Mouse (Mus musculus): Measurements from ENCODE around the gene Csf1.

Gene Csf1

DNA sequence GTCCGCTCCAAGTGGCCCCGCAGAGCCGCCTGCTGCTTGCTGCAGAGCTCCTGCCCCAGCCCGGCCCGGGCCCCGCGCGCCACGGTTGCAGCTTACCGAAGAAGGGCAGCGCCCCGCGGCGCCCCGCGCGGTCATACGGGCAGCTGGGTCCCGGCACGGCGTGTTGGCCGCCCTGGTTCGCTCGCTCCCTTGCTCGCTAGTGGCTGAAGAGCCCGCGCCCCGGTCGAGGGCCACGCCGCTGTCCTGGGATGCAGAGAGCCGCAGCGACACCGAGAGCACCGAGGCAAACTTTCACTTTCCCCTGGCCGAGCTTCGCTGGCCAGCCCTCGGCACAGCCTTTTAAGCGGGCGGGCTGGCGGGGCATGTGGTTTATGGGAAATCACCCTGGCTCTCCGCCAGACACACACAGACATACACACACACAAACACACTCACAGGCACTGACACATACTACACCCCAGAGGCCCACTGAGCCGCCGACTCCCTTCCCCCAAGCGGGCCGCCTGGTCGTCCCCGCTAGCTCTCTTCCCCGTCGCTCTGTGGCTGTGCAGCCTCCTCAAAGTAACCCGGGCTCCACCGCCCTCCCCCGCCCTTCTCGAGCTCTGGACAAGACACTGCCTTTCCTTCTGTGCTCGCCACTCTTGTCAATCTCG is at the start of gene Csf1:
Csf1 (minus strand) TSS at position 541 of the 653 bp plus-strand sequence.
- peak; percentile 81 for DNase-seq (ENCODE audit: extremely low spot score, low spot score)

DNA sequence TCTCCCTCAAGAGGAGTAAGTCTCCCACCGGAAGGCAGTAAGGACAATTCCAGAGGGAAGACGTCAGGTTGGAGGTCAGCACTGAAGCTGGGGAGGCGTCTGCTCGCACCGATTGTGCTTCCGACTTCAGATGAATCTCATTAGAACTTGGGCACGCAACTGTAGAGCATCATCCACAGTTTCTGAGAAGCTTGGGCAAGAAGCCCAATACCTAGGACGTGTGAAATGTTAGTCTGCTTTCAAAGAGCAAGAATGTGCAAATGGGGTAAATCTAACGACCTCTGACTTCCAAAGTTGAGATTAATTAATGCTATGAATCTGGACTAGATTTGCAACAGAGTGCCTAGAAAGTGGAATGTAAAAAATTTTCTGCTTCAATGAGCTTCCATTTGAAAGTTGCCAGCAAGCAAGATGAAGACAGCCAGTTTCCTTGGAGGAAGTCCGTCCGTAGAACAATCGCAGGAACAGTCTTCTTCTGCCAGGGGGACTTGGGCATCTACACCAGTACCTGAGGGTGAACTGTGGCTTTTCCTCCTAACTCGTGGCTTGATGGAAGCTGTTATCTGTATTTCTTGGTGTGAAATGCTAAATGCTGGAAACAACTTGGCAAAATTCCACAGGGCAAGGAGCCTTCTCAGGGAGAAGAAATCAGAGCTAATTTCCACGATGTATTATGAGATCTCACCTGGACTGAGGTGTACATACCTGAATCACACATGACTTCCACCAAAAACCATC is 47.9 kb upstream of the Csf1 start:
- no peak for DNase-seq (ENCODE audit: extremely low spot score, low spot score)

DNA sequence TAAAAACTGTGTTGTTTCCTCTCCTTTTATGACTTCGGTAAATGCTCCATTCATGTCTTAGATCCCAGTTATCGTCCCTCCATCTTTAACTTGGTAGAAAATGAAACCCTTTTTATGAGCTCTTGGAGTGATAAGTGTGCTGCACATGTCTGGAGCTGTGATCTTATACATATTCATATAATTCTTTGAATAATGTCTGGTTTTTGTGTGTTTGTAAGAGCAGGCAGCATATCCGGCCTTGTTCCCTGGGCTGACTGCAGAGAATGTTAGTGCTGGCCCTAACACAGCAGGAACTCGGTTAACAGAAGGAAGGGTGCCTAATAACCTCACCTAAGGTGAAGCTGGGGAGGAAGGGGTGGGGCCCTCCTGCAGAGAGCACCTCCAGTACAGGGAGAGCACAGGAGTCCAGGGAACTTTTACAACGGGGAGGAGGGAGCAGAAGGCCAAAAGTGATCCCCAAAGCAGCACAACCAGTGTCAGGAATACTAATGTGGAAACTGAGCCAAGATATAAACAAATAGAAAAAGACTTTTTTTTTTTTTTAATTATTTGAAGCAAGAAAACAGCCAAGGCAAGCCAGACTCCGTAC is 47.2 kb upstream of the Csf1 start:
- DNase-seq (ENCODE audit: extremely low spot score, low spot score): no peak

GRCm38 (mm10) chr3:107806916-107807315 is 46.6 kb upstream of the Csf1 start:
- DNase-seq (ENCODE audit: extremely low spot score, low spot score): no peak

DNA sequence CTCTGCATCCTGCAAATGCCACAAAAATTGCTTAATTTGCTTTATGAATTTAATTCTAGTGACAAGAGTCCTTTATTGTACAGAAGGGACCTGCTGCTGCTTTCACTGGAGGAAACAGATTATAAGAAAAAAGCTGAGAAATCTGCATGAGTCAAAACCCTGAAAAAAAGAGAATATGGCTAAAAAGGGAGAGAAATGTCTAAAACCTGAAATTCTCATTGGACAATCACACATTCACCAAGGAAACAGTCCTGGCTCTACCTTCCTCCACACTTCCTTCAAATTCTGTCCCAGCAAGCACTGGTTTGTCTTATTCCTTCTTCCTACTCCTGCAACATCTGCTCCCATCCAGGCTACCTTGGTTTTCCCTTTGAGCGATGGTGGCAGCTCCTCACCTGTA is 44.5 kb upstream of the Csf1 start:
- DNase-seq (ENCODE audit: extremely low spot score, low spot score): no peak

- DNase-seq (ENCODE audit: extremely low spot score, low spot score): no peak
Observed at GRCm38 (mm10) chr3:107802185-107802946, 42.1 kb upstream of the Csf1 start.

GRCm38 (mm10) chr3:107798946-107799345 is 38.7 kb upstream of the Csf1 start:
- no peak for DNase-seq (ENCODE audit: extremely low spot score, low spot score)

DNA sequence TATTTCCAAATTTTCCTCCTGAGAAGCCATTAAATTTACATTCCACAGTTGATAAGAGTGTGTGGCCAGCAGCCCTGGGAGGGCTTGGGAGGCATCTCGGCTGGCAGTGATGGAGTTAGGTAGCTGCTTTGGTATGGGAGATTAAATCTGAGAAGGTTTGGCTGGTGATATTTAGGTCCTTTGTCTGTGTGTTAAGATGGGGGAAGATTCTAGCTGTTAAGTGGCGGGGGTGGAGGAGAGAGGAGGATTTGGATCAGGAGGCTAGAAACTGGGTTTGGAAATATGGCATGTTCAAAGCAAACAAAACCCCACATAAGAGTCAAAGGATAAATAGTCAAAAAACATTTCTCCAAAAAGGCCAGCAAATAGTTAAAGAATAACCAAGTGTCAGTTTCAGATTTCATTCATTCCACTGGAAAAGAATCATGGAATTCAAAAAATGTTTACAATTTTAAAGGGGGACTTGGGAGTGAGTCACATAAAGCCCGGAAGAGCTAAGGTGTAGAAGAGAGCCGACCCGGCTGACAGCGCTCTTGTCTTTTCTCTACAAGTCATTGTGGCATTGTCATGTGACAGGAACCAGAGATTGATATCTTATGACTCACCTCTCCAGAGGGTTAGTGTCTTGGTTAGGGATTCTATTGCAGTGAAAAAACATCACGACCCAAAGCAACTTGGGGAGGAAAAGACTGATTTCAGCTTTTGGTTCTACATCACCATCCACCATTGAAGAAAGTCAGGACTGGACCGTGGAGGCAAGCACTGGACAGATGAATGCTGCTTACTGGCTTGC is 36.1 kb upstream of the Csf1 start:
- no peak for DNase-seq (ENCODE audit: extremely low spot score, low spot score)

DNA sequence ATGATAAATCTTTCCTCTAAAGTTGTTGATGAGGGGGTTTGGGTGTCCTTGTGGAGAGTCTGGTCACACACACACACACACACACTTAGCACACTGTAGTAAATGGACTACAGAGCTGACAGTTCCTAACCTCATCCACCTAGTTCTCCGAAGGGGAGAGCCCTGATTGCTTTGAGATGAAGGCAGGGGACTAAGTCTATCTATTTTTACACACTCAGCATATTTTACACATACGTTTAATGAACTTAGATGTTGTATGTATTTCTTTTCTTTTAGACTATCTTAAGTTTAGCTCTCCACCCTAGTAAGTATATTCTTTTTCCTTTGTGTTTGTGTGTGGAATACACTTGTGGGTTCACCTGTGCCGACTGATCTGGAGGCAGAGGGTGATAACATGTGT is 34.6 kb upstream of the Csf1 start:
- no peak for DNase-seq (ENCODE audit: extremely low spot score, low spot score)

DNA sequence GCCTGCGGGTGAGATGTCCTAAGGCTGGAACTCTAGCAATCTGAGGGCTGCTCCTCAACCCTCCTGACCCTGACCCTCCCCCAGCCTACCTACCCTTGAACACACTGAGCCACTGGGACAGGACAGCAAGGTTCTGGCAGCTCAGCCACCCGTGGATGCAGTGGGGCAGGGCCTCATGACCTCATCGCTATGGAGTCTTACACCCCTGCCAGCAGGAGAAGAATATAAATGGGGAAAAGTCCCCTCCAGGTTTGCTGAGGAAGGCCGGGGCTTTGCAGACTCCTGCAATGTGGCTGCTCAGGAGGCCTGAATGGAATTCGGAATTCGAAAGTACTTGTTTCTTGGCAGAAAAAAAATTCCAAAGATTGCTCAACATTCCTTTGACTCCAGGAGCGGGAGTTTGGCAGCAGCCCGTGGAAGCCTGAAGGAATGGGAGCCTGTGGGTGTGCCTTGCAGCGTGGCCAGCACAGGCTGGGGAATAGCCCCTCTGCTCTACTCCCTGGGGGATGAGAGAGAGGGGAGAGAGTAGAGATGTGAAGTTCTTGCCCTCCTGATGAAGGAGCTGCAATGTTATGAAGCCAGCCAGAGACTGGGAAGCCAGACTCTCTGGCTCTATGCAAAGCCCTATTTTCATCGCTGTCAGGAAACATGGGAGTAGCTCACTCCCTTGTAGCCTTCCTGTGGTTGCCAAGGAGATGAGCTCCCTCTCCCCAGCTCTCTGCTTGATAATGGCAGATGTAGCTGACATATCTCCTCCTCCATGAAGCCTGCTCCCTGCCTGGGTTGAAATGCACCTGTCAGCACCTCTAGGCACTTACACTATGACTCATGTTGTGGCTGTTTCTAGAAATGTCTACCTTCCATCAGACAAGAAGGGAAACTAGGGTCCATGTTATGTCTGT is 33.3 kb upstream of the Csf1 start:
- DNase-seq (ENCODE audit: extremely low spot score, low spot score): peak; percentile 44

DNA sequence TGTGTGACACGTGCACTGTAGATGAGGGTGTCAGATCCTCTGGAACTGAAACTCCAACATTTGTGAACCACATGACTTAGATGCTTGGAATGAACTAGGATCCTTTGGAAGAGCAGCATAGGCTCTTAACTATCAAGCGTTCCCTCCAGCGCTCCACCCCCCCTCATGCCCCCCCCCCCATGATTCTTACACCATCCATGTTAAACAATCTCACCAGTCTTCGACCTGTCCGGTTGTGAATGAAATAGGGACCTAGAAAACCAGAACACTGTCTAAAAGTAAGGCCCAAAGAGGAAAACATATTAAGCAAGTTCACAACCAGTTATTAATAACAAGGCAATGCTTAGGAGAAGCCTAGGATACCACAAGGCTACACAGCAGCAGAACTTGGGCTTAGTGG is 32.5 kb upstream of the Csf1 start:
- DNase-seq (ENCODE audit: extremely low spot score, low spot score): no peak

DNA sequence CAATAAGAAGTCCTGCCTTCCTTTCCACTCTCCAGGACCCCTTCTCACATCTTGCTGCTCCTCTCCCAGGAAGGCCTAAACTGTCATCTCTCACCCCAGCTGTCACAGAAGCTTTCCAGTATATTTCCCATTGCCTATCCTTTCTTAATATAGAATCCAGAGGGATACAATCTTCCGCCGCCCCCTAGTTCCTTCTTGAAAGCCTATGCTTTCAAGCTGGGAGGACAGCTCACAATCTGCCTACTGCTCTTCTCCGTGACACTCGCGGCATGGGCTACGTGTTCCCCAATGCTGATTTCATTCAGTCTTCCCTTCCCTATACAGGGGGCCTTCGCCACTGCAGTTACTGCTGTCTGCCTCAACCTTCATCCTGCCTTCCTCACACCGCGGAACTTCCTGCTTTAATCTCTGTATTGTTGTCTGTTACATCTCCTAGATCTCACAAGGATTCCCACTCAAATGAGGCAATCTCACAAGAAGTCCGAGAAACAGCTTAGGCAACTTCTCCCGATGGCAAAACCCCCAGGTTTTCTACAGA is 30.6 kb upstream of the Csf1 start:
- DNase-seq (ENCODE audit: extremely low spot score, low spot score): no peak

DNA sequence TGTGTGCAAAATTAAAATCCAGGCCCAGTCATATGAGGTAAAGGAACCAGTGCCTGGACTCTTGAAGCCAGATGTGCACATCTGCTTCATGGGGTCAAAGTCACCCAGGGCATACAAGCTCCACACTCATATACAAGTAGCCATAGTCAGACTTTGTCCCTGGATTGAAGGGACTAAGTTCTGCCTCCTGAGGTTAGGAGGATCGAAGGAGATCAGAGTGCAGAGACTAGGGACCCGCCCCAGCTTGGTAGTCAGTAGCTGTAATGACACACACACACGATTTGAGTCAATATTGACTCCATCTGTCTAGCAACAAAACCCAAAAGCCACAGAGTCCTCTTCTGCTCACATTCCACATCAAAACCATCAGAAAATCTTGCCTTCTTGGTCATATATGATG is 30.0 kb upstream of the Csf1 start:
- no peak for DNase-seq (ENCODE audit: extremely low spot score, low spot score)

- DNase-seq (ENCODE audit: extremely low spot score, low spot score): no peak
Observed at GRCm38 (mm10) chr3:107788885-107789284, 28.6 kb upstream of the Csf1 start.

DNA sequence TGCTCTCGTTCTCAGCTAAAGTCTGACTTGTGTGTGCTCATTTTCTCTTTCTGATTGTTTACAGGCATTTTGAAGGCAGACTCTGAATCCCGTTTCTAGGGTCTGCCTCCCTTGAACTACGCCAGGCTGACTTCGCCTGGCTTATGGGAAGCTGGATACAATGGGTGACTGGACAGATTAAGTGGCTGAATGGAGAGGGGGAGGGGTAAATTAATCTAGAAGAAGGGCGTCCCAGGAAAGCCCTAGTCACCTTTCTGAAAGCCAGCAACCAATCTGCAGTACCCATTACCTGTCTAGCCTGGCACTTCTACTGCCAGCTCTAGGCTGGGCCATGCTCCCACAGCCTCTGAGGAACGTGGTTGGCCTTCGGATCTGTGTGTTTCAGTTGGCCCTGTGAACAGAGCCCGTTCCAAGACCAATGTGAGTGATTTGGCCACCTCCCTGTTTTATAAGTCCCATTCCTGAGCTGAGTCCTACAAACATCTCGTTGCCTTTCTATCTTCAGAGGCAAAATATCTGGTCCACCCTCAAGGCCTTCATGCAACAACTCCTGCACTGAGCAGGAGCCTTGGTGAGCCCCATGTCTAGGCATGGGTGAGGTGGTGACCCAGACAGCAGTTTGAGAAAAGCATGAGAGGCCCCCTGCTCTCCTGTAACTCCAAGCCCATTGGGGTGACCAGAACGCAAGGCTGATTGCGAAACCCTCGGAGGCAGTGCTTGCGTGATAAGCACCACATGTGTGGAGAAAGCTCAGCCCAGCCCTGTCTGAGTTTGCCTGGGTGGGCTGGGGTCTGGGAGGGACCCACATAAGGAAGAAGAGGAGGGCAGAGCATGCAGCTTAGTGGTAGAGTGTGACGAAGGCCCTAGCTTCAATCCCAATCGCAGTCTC is 27.6 kb upstream of the Csf1 start:
- DNase-seq (ENCODE audit: extremely low spot score, low spot score): no peak

- no peak for DNase-seq (ENCODE audit: extremely low spot score, low spot score)
Observed at GRCm38 (mm10) chr3:107786980-107787612, 26.8 kb upstream of the Csf1 start.

DNA sequence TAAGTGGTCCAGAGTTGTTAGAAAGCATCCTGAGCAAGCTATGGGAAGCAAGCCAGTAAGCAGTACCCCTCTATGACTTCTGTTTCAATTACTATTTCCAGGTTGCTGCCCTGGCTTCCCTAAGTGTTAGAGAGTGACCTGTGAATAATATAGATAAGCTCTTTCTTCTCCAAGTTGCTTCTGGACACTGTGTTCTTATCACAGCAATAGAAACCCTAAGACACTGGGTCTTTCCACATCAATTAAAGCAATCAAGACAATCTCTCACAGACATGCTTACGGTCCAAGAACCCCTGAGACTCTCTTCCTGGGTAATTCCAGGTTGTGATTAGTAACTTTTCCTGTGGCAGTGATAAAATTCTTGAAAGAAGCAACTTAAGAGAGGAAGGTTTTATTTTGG is 26.1 kb upstream of the Csf1 start:
- DNase-seq (ENCODE audit: extremely low spot score, low spot score): no peak

DNA sequence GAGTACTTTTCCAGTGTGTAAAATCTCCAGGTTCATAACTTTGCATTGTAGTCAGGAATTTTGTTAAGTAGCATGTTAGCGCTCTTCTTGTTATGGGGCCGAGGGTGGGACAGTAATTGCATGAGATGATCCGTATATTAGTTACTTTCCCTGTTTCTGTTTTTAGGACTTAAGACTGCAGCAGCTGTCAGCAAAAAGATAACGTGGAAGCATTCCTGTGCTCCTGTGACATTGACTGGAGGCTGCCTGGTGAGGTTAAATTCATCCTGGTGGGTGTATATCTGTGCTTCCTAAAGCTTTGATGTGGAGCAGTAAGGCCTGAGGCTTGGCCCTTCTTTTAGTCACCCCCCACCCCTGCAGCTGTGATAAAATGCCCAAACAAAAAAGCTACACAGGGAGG is 25.3 kb upstream of the Csf1 start:
- DNase-seq (ENCODE audit: extremely low spot score, low spot score): no peak
